35 mouse cellular contexts compared by ENCODE assay signal in genomic region chr12:28628436-28628835, GRCm38 (mm10). TPM values are rescaled to one million over a fixed set of nuclear protein-coding genes. Genes with fewer than 3 reads are reported as not detected.
DNase-seq lines count a peak whose midpoint lies in the region; ATAC-seq and TF ChIP-seq lines count a peak whose summit lies in the region.
"Had no signal": no experiment of that assay in that cellular context is flagged by ENCODE, and none has a peak within 500 bp of the region (broad histone marks: within the 10 kb centered on the region; RNA-seq: fewer than 3 reads in every experiment).

No protein-coding gene starts in this region.

- peak overlapping the region; percentile 77 for H3K27ac ChIP-seq in ES-Bruce4 (ENCODE audit: insufficient read depth, low read length)
- H3K27ac ChIP-seq: gastrocnemius, adult 2 months; hindbrain, embryonic 10.5 days; hindbrain, embryonic 15.5 days; layer of hippocampus, adult 2 months; left cerebral cortex, adult 2 months; midbrain, embryonic 12.5 days had no signal

- TF ChIP-seq CTCF in ES-Bruce4 (IDR thresholded peaks at IDR 0.05; ENCODE audit: low read depth, low read length), result no peak

- no peak for TF ChIP-seq POLR2A in ES-Bruce4 (IDR thresholded peaks at IDR 0.05; ENCODE audit: insufficient read depth, low read length)

- H3K36me3 ChIP-seq in ES-Bruce4 (ENCODE audit: control insufficient read depth, insufficient read depth, low read length, poor library complexity, severe bottlenecking), result peaks cover 55% of the 10 kb centered on the region

- H3K4me3 ChIP-seq in ES-Bruce4 (ENCODE audit: low read depth, low read length), result no peak overlapping the region
- H3K4me3 ChIP-seq: gastrocnemius, adult 2 months; hindbrain, embryonic 10.5 days; hindbrain, embryonic 15.5 days; layer of hippocampus, adult 2 months; left cerebral cortex, adult 2 months; midbrain, embryonic 12.5 days had no signal

- no peaks in the 10 kb centered on the region for H3K9me3 ChIP-seq in ES-Bruce4 (replicated peaks; ENCODE audit: control insufficient read depth, insufficient read depth, low read length, poor library complexity, severe bottlenecking)
- H3K9me3 ChIP-seq: hindbrain, embryonic 10.5 days; hindbrain, embryonic 15.5 days; midbrain, embryonic 12.5 days had no signal

- peak; percentile 59 for DNase-seq in 416B (ENCODE audit: low read depth)
- DNase-seq in R1 (ENCODE audit: low read depth, low spot score), result peak; percentile 58
- DNase-seq in adrenal gland, postnatal 25 days, result no peak
- DNase-seq in kidney, adult 8-10 months, result no peak
- no peak for DNase-seq in heart, adult 9 months (ENCODE audit: low spot score in 2 of 2)
- DNase-seq: adrenal gland, postnatal 10 days; B cell, adult 2 months; cerebellum, adult 11-12 months; cerebellum, adult 9-11 months; gastrocnemius, adult 2 months; gastrocnemius, postnatal 36 days; heart, adult 18-20 months; heart, postnatal 14 days; kidney, adult 18-20 months; kidney, postnatal 36 days; lung, postnatal 36 days; thymus, adult 2 months; thymus, postnatal 36 days had no signal

- H3K9ac ChIP-seq in ES-Bruce4 (ENCODE audit: low read depth, poor library complexity, severe bottlenecking), result no peak overlapping the region
- H3K9ac ChIP-seq: hindbrain, embryonic 15.5 days; midbrain, embryonic 12.5 days had no signal

- H3K27me3 ChIP-seq in ES-Bruce4 (ENCODE audit: control insufficient read depth, insufficient read depth, low read length, poor library complexity, severe bottlenecking), result no peaks in the 10 kb centered on the region
- H3K27me3 ChIP-seq: hindbrain, embryonic 15.5 days; midbrain, embryonic 12.5 days had no signal

- 0 out of 2 replicates have a peak, but pooled peaks have one; percentile 21 for ATAC-seq in megakaryocyte-erythroid progenitor cell, adult 5-6 weeks (replicated peaks; ENCODE audit: low FRiP score, low TSS enrichment, poor library complexity, severe bottlenecking)
- ATAC-seq: forebrain, embryonic 14.5 days; inflammation-experienced regulatory T-cells, adult 6 months had no signal

- H3K4me1 ChIP-seq in ES-Bruce4 (ENCODE audit: control insufficient read depth, insufficient read depth, low read length), result peaks cover 2% of the 10 kb centered on the region

- TF ChIP-seq EP300 in ES-Bruce4 (IDR thresholded peaks at IDR 0.05; ENCODE audit: insufficient read depth, low read depth, low read length), result no peak

RNA-seq across cellular contexts. Expression of gene Colec11, which starts 5.3 kb away (rescaled TPM):
- polyA plus RNA-seq in ES-Bruce4 (2011; ENCODE audit: insufficient read depth, insufficient read length, low read depth, missing spikeins), result not detected in 2 replicates
- not detected in 2 replicates for total RNA-seq in megakaryocyte-erythroid progenitor cell, adult 5-6 weeks (2014; fragmentation: Nextera tagmentation)
- 0.99 TPM in 1 of 2 replicates, not detected in the other for total RNA-seq in megakaryocyte-erythroid progenitor cell, adult 5-6 weeks (2017)
- total RNA-seq in adrenal gland, postnatal 25 days (2021), result 3.7 and 4.0 TPM in 2 replicates
- polyA plus RNA-seq: embryonic facial prominence, embryonic 11.5 days had no signal

RNA-seq across cellular contexts. Expression of gene Rps7, which starts 7.3 kb away (rescaled TPM):
- 1,062 and 1,139 TPM in 2 replicates for polyA plus RNA-seq in ES-Bruce4 (2011; ENCODE audit: insufficient read depth, insufficient read length, low read depth, missing spikeins)
- total RNA-seq in megakaryocyte-erythroid progenitor cell, adult 5-6 weeks (2014; fragmentation: Nextera tagmentation), result 3,723 and 3,737 TPM in 2 replicates
- 4,053 and 5,358 TPM in 2 replicates for total RNA-seq in megakaryocyte-erythroid progenitor cell, adult 5-6 weeks (2017)
- total RNA-seq in adrenal gland, postnatal 25 days (2021), result 380 and 399 TPM in 2 replicates

RNA-seq across cellular contexts. Expression of gene Rnaseh1, which starts 21.0 kb away (rescaled TPM):
- polyA plus RNA-seq in ES-Bruce4 (2011; ENCODE audit: insufficient read depth, insufficient read length, low read depth, missing spikeins), result 31.1 and 37.0 TPM in 2 replicates
- 18.9 and 31.1 TPM in 2 replicates for total RNA-seq in megakaryocyte-erythroid progenitor cell, adult 5-6 weeks (2014; fragmentation: Nextera tagmentation)
- 11.0 and 27.5 TPM in 2 replicates for total RNA-seq in megakaryocyte-erythroid progenitor cell, adult 5-6 weeks (2017)
- total RNA-seq in adrenal gland, postnatal 25 days (2021), result 16.1 and 19.6 TPM in 2 replicates

RNA-seq across cellular contexts. Expression of gene Allc, which starts 46.1 kb away (rescaled TPM):
- not detected in 2 replicates for polyA plus RNA-seq in ES-Bruce4 (2011; ENCODE audit: insufficient read depth, insufficient read length, low read depth, missing spikeins)
- total RNA-seq in megakaryocyte-erythroid progenitor cell, adult 5-6 weeks (2014; fragmentation: Nextera tagmentation), result not detected in 2 replicates
- total RNA-seq in megakaryocyte-erythroid progenitor cell, adult 5-6 weeks (2017), result not detected in 2 replicates
- total RNA-seq in adrenal gland, postnatal 25 days (2021), result not detected in 2 replicates
- total RNA-seq: adrenal gland, postnatal 10 days; gastrocnemius, adult 2 months; gastrocnemius, postnatal 36 days; heart, adult 18-20 months; heart, postnatal 14 days; megakaryocyte, adult 5-6 weeks had no signal
- polyA plus RNA-seq: embryonic facial prominence, embryonic 11.5 days; forebrain, embryonic 14.5 days; heart, embryonic 14.5 days; hindbrain, embryonic 10.5 days; hindbrain, embryonic 15.5 days; inflammation-experienced regulatory T-cells, adult 6 months; kidney, embryonic 16.5 days; limb, embryonic 14.5 days; liver, embryonic 16.5 days; lung, embryonic 16.5 days; midbrain, embryonic 12.5 days; neural tube, embryonic 14.5 days had no signal

RNA-seq across cellular contexts. Expression of gene Adi1, which starts 46.6 kb away (rescaled TPM):
- 54.2 and 59.0 TPM in 2 replicates for polyA plus RNA-seq in ES-Bruce4 (2011; ENCODE audit: insufficient read depth, insufficient read length, low read depth, missing spikeins)
- total RNA-seq in megakaryocyte-erythroid progenitor cell, adult 5-6 weeks (2014; fragmentation: Nextera tagmentation), result 67.5 and 76.4 TPM in 2 replicates
- 25.8 and 33.8 TPM in 2 replicates for total RNA-seq in megakaryocyte-erythroid progenitor cell, adult 5-6 weeks (2017)
- 79.7 and 98.2 TPM in 2 replicates for total RNA-seq in adrenal gland, postnatal 25 days (2021)

Comparison
In these comparisons a context has a peak if more than half of its experiments do, and no peak if none do; other contexts are left out.
1. DNase-seq: peak in 416B (single experiment) and R1 (single experiment); none in adrenal gland, postnatal 25 days (single experiment), kidney, adult 8-10 months (0 of 2) and heart, adult 9 months (0 of 2).